Mouse (Mus musculus): ENCODE data around the gene Adam10. TPM values are rescaled to one million over a fixed set of nuclear protein-coding genes. Genes with fewer than 3 reads are reported as not detected.

The Adam10 gene
- polyA plus RNA-seq, 1 experiment from 2014 or later = 61.4 TPM

DNA sequence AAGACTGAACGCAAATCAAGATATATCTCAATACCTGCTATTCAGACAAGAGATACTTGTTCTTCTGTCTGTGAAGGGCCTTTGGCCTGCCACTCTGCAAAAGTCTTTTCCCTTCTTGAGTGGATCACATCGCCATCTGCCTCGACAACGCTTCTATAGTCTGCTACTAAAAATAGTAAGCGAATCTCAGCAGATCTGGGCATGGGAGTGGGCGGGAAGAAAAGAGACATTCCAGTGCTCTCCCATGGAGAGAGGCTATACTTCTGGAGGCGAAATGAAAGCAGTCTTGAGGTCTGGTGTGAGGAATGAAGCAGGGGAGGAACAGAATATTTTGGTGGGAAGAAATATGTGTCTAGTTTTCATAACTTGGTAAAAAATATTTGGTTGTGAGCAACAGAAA, 109.9 kb downstream of the Adam10 start:
- no peak overlapping the region for H3K27ac ChIP-seq (ENCODE audit: low read depth, low read length)
- ATAC-seq (replicated peaks; ENCODE audit: low FRiP score) = no peak
- H3K4me3 ChIP-seq (ENCODE audit: low read depth, low read length) = no peak overlapping the region
- no peaks in the 10 kb centered on the region for H3K9me3 ChIP-seq (ENCODE audit: control insufficient read depth, low read length)
- no peak overlapping the region for H3K9ac ChIP-seq (ENCODE audit: low read length)
- H3K4me1 ChIP-seq (replicated peaks; ENCODE audit: control insufficient read depth, insufficient read depth, low read length) = no peaks in the 10 kb centered on the region
- H3K36me3 ChIP-seq (ENCODE audit: control insufficient read depth, insufficient read depth, low read length) = no peaks in the 10 kb centered on the region
- H3K4me2 ChIP-seq (ENCODE audit: low read depth, low read length, severe bottlenecking) = no peak overlapping the region
- 87% methylated on average over 7 of the region's 7 CpGs for WGBS
- H3K27me3 ChIP-seq (ENCODE audit: control insufficient read depth, insufficient read depth, low read length) = no peaks in the 10 kb centered on the region
- no peak for DNase-seq (ENCODE audit: low spot score)

DNA sequence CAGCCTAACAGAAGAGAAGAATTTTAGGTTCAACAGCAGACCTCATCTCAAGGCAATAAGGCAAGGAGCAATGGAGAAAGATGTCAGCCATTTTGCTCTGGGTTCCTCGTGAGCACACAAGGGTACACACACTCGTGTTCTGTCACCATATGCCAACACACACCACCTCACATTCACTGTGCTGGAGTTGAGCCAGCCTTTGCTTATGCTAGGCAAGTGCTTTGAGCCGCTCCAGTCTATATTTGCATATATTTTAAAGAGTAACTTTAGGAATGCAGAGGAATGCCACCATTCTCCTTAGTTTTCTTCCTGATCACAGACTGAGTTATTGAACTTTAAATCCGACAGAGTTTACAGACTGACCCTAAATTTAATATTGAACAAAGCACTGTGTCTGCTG, 111.8 kb downstream of the Adam10 start:
- ATAC-seq (replicated peaks; ENCODE audit: low FRiP score) (no peak), DNase-seq (ENCODE audit: low spot score) (no peak)
- no peaks in the 10 kb centered on the region for H3K27me3 ChIP-seq (ENCODE audit: control insufficient read depth, insufficient read depth, low read length)
- H3K9me3 ChIP-seq (ENCODE audit: control insufficient read depth, low read length) = no peaks in the 10 kb centered on the region
- WGBS = 83% methylated on average over 4 of the region's 4 CpGs
- no peak overlapping the region for H3K4me2 ChIP-seq (ENCODE audit: low read depth, low read length, severe bottlenecking)
- H3K4me1 ChIP-seq (replicated peaks; ENCODE audit: control insufficient read depth, insufficient read depth, low read length) = no peaks in the 10 kb centered on the region
- H3K27ac ChIP-seq (ENCODE audit: low read depth, low read length) = no peak overlapping the region
- no peak overlapping the region for H3K9ac ChIP-seq (ENCODE audit: low read length)
- no peaks in the 10 kb centered on the region for H3K36me3 ChIP-seq (ENCODE audit: control insufficient read depth, insufficient read depth, low read length)
- H3K4me3 ChIP-seq (ENCODE audit: low read depth, low read length) = no peak overlapping the region

GRCm38 (mm10) chr9:70794643-70795438, 116.0 kb downstream of the Adam10 start:
- no peaks in the 10 kb centered on the region for H3K9me3 ChIP-seq (ENCODE audit: control insufficient read depth, low read length)
- no peak overlapping the region for H3K27ac ChIP-seq (ENCODE audit: low read depth, low read length)
- H3K9ac ChIP-seq (ENCODE audit: low read length) = no peak overlapping the region
- WGBS = 85% methylated on average over 15 of the region's 15 CpGs
- no peaks in the 10 kb centered on the region for H3K27me3 ChIP-seq (ENCODE audit: control insufficient read depth, insufficient read depth, low read length)
- ATAC-seq (replicated peaks; ENCODE audit: low FRiP score) (no peak), DNase-seq (ENCODE audit: low spot score) (no peak)
- no peak overlapping the region for H3K4me3 ChIP-seq (ENCODE audit: low read depth, low read length)
- no peaks in the 10 kb centered on the region for H3K36me3 ChIP-seq (ENCODE audit: control insufficient read depth, insufficient read depth, low read length)
- H3K4me2 ChIP-seq (ENCODE audit: low read depth, low read length, severe bottlenecking) = no peak overlapping the region
- no peaks in the 10 kb centered on the region for H3K4me1 ChIP-seq (replicated peaks; ENCODE audit: control insufficient read depth, insufficient read depth, low read length)

- no peaks in the 10 kb centered on the region for H3K27me3 ChIP-seq (ENCODE audit: control insufficient read depth, insufficient read depth, low read length)
- no peak overlapping the region for H3K4me3 ChIP-seq (ENCODE audit: low read depth, low read length)
- H3K9ac ChIP-seq (ENCODE audit: low read length) = no peak overlapping the region
- no peaks in the 10 kb centered on the region for H3K4me1 ChIP-seq (replicated peaks; ENCODE audit: control insufficient read depth, insufficient read depth, low read length)
- no peak overlapping the region for H3K27ac ChIP-seq (ENCODE audit: low read depth, low read length)
- H3K36me3 ChIP-seq (ENCODE audit: control insufficient read depth, insufficient read depth, low read length) = no peaks in the 10 kb centered on the region
- no peak for ATAC-seq (replicated peaks; ENCODE audit: low FRiP score)
- no peaks in the 10 kb centered on the region for H3K9me3 ChIP-seq (ENCODE audit: control insufficient read depth, low read length)
- 60% methylated on average over 2 of the region's 2 CpGs for WGBS
- no peak overlapping the region for H3K4me2 ChIP-seq (ENCODE audit: low read depth, low read length, severe bottlenecking)
- DNase-seq (ENCODE audit: low spot score) = no peak
These were observed 116.6 kb downstream of the Adam10 start for GRCm38 (mm10) chr9:70795439-70795757.

DNA sequence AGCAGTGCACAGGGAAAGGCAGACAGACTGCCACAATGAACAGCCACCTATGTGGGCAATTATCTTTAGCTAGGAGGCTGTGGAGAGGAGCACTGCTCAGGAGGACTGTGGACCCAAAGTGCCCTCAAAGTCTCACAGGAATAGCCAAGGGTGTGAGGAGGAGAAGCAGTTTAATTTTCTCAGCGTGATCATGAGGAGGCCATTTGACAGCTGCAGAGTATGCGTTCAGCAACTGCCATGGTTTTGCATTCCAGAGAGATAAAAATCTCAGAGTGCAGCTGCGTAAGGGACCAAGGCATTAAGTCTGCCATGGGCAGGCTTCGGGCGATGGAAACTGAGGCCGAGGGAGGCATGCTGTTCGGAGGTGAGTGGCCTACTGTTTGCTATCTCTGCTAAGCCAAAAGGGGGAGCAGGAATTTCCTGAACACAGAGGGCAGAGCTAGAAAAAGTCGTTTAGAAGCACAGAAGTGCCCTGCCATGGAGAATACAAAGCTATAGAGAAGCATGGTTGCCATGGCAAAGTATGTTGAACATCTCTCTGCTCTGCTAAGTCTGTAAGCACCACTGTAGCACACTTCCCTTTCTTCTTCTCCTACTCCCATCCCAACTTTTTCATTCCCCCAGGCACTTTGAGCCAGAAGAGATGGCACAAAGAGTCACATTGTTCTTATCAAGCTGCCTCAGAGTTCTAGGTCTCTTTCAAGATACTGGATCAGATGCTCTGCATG, 122.0 kb downstream of the Adam10 start:
- no peaks in the 10 kb centered on the region for H3K27me3 ChIP-seq (ENCODE audit: control insufficient read depth, insufficient read depth, low read length)
- ATAC-seq (replicated peaks; ENCODE audit: low FRiP score) = no peak
- no peak for DNase-seq (ENCODE audit: low spot score)
- no peaks in the 10 kb centered on the region for H3K9me3 ChIP-seq (ENCODE audit: control insufficient read depth, low read length)
- H3K4me2 ChIP-seq (ENCODE audit: low read depth, low read length, severe bottlenecking) = no peak overlapping the region
- no peaks in the 10 kb centered on the region for H3K36me3 ChIP-seq (ENCODE audit: control insufficient read depth, insufficient read depth, low read length)
- H3K4me1 ChIP-seq (replicated peaks; ENCODE audit: control insufficient read depth, insufficient read depth, low read length) = no peaks in the 10 kb centered on the region
- H3K4me3 ChIP-seq (ENCODE audit: low read depth, low read length) = no peak overlapping the region
- no peak overlapping the region for H3K9ac ChIP-seq (ENCODE audit: low read length)
- no peak overlapping the region for H3K27ac ChIP-seq (ENCODE audit: low read depth, low read length)
- WGBS = 74% methylated on average over 8 of the region's 8 CpGs

DNA sequence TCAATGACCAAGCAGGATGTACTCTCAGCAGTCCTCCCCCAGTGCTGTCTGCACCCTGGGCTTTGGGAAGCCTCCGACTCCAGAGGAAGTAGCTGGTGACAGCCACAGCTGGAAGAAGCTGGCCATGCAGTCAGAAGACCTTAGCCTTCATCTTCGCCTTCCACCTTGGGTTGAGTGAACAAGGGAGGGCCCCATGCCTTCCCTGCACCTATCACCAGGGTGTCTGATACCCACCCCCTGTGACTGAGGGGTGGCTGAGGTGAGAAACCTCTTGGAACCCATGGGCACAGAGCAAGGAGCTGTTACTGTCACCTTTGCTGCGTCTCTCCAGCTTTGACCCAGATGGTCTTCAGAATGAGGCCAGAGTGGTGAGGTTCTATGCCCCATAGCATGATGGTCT, 123.0 kb downstream of the Adam10 start:
- no peak for ATAC-seq (replicated peaks; ENCODE audit: low FRiP score)
- no peaks in the 10 kb centered on the region for H3K36me3 ChIP-seq (ENCODE audit: control insufficient read depth, insufficient read depth, low read length)
- H3K4me3 ChIP-seq (ENCODE audit: low read depth, low read length) = no peak overlapping the region
- no peak overlapping the region for H3K27ac ChIP-seq (ENCODE audit: low read depth, low read length)
- no peaks in the 10 kb centered on the region for H3K9me3 ChIP-seq (ENCODE audit: control insufficient read depth, low read length)
- H3K4me2 ChIP-seq (ENCODE audit: low read depth, low read length, severe bottlenecking) = no peak overlapping the region
- no peaks in the 10 kb centered on the region for H3K4me1 ChIP-seq (replicated peaks; ENCODE audit: control insufficient read depth, insufficient read depth, low read length)
- no peak for DNase-seq (ENCODE audit: low spot score)
- no peaks in the 10 kb centered on the region for H3K27me3 ChIP-seq (ENCODE audit: control insufficient read depth, insufficient read depth, low read length)
- no peak overlapping the region for H3K9ac ChIP-seq (ENCODE audit: low read length)
- WGBS = 93% methylated on average over 3 of the region's 3 CpGs

GRCm38 (mm10) chr9:70802816-70803215, 124.0 kb downstream of the Adam10 start:
- WGBS = 81% methylated on average over 3 of the region's 3 CpGs
- Histone ChIP-seq H3K27ac (ENCODE audit: low read depth, low read length) (no peak overlapping the region), H3K4me1 (replicated peaks; ENCODE audit: control insufficient read depth, insufficient read depth, low read length) (no peaks in the 10 kb centered on the region), H3K4me3 (ENCODE audit: low read depth, low read length) (no peak overlapping the region), H3K4me2 (ENCODE audit: low read depth, low read length, severe bottlenecking) (no peak overlapping the region), H3K27me3 (ENCODE audit: control insufficient read depth, insufficient read depth, low read length) (no peaks in the 10 kb centered on the region), H3K9ac (ENCODE audit: low read length) (no peak overlapping the region), H3K9me3 (ENCODE audit: control insufficient read depth, low read length) (no peaks in the 10 kb centered on the region), H3K36me3 (ENCODE audit: control insufficient read depth, insufficient read depth, low read length) (no peaks in the 10 kb centered on the region)
- no peak for DNase-seq (ENCODE audit: low spot score)
- no peak for ATAC-seq (replicated peaks; ENCODE audit: low FRiP score)

DNA sequence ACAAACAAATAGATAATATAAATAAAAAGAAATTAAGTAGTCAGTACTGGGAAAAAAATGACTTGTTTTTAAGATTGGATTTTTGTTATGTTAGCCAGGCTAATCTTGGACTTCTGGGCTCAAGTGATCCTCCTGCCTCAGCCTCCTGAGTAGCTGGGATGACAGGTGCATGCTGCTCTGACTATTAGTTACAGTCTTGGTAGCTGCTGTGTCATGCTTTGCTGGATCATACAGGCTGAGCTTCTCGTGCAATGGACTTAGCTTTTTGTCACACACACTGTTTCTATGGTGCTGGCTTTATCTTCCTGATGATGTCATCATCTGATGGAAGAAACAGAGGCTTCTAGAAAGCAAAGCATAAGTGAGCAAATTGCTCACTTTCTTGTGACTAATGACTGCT, 127.3 kb downstream of the Adam10 start:
- no peaks in the 10 kb centered on the region for H3K9me3 ChIP-seq (ENCODE audit: control insufficient read depth, low read length)
- no peak overlapping the region for H3K9ac ChIP-seq (ENCODE audit: low read length)
- DNase-seq (ENCODE audit: low spot score) (no peak), ATAC-seq (replicated peaks; ENCODE audit: low FRiP score) (no peak)
- no peak overlapping the region for H3K4me2 ChIP-seq (ENCODE audit: low read depth, low read length, severe bottlenecking)
- no peaks in the 10 kb centered on the region for H3K36me3 ChIP-seq (ENCODE audit: control insufficient read depth, insufficient read depth, low read length)
- H3K27me3 ChIP-seq (ENCODE audit: control insufficient read depth, insufficient read depth, low read length) = no peaks in the 10 kb centered on the region
- H3K27ac ChIP-seq (ENCODE audit: low read depth, low read length) = no peak overlapping the region
- H3K4me1 ChIP-seq (replicated peaks; ENCODE audit: control insufficient read depth, insufficient read depth, low read length) = no peaks in the 10 kb centered on the region
- H3K4me3 ChIP-seq (ENCODE audit: low read depth, low read length) = no peak overlapping the region
- WGBS = 83% methylated on average over 1 of the region's 1 CpGs

DNA sequence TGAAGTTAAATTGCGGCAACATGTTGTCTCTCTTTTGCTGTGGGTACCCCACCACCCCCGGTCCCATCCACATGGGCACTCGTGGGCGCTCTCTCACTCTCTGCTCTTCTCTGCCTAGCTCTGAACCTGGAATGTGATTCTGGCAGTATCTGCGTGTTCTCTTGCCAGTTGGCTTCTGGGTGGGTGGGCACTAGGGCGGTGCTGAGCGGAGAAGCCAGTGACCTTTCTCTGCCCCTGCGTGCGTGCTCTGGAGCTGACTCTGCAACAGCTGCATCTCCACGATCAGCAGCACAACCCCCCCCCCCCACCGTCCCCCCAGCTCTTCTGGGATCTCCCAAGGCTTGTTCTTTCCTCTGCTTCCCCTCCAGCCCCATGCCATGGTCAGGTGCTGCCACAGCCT, 128.9 kb downstream of the Adam10 start:
- Histone ChIP-seq H3K4me1 (replicated peaks; ENCODE audit: control insufficient read depth, insufficient read depth, low read length) (no peaks in the 10 kb centered on the region), H3K36me3 (ENCODE audit: control insufficient read depth, insufficient read depth, low read length) (no peaks in the 10 kb centered on the region), H3K27me3 (ENCODE audit: control insufficient read depth, insufficient read depth, low read length) (no peaks in the 10 kb centered on the region), H3K9ac (ENCODE audit: low read length) (no peak overlapping the region), H3K9me3 (ENCODE audit: control insufficient read depth, low read length) (no peaks in the 10 kb centered on the region), H3K4me2 (ENCODE audit: low read depth, low read length, severe bottlenecking) (no peak overlapping the region), H3K27ac (ENCODE audit: low read depth, low read length) (no peak overlapping the region), H3K4me3 (ENCODE audit: low read depth, low read length) (no peak overlapping the region)
- ATAC-seq (replicated peaks; ENCODE audit: low FRiP score) = no peak
- DNase-seq (ENCODE audit: low spot score) = no peak
- 83% methylated on average over 11 of the region's 11 CpGs for WGBS

All from forebrain, embryonic 11.5 days (tissue).